Mouse (Mus musculus): ENCODE data around the gene Klf15. TPM values are rescaled to one million over a fixed set of nuclear protein-coding genes. Genes with fewer than 3 reads are reported as not detected.
A peak's percentile ranks its signal among the peaks of the same experiment; 100 is the strongest.

The Klf15 gene
- polyA plus RNA-seq, 1 experiment from 2014 or later = 16.6 TPM

- H3K4me3 ChIP-seq (ENCODE audit: low read depth, low read length) = no peak overlapping the region
- ATAC-seq (ENCODE audit: low read depth) = no peak
- no peaks in the 10 kb centered on the region for H3K9me3 ChIP-seq (ENCODE audit: control insufficient read depth, low read length)
- no peak overlapping the region for H3K4me2 ChIP-seq (ENCODE audit: low read depth, low read length)
- peaks cover 12% of the 10 kb centered on the region for H3K27me3 ChIP-seq (ENCODE audit: control insufficient read depth, insufficient read depth, low read length)
- no peaks in the 10 kb centered on the region for H3K36me3 ChIP-seq (ENCODE audit: control insufficient read depth, insufficient read depth, low read length)
- no peak overlapping the region for H3K9ac ChIP-seq (replicated peaks; ENCODE audit: low read depth, low read length)
- peaks cover 9% of the 10 kb centered on the region; the same call in 1 of the 2 replicates for H3K4me1 ChIP-seq (ENCODE audit: control insufficient read depth, insufficient read depth, low read length)
- 35% methylated on average over 2 of the region's 2 CpGs for WGBS
- H3K27ac ChIP-seq (ENCODE audit: low read depth, low read length) = no peak overlapping the region
Measured at GRCm38 (mm10) chr6:90461181-90461580, 1.2 kb upstream of the Klf15 start.

- Histone ChIP-seq H3K4me3 (ENCODE audit: low read depth, low read length) (peak overlapping the region; percentile 68), H3K27me3 (ENCODE audit: control insufficient read depth, insufficient read depth, low read length) (peaks cover 12% of the 10 kb centered on the region), H3K36me3 (ENCODE audit: control insufficient read depth, insufficient read depth, low read length) (no peaks in the 10 kb centered on the region), H3K9ac (replicated peaks; ENCODE audit: low read depth, low read length) (no peak overlapping the region), H3K27ac (ENCODE audit: low read depth, low read length) (no peak overlapping the region), H3K9me3 (ENCODE audit: control insufficient read depth, low read length) (no peaks in the 10 kb centered on the region), H3K4me2 (ENCODE audit: low read depth, low read length) (peak overlapping the region; percentile 100), H3K4me1 (ENCODE audit: control insufficient read depth, insufficient read depth, low read length) (peaks cover 9% of the 10 kb centered on the region; the same call in 1 of the 2 replicates)
- 6% methylated on average over 12 of the region's 12 CpGs for WGBS
- peak; percentile 8; the same call in 1 of the 2 replicates for ATAC-seq (ENCODE audit: low read depth)
Measured at GRCm38 (mm10) chr6:90461771-90462170, 605 bp upstream of the Klf15 start.

GRCm38 (mm10) chr6:90462841-90463227 is 458 bp downstream of the Klf15 start:
- H3K36me3 ChIP-seq (ENCODE audit: control insufficient read depth, insufficient read depth, low read length) = no peaks in the 10 kb centered on the region
- H3K4me3 ChIP-seq (ENCODE audit: low read depth, low read length) = peak overlapping the region; percentile 68
- no peaks in the 10 kb centered on the region for H3K9me3 ChIP-seq (ENCODE audit: control insufficient read depth, low read length)
- peaks cover 9% of the 10 kb centered on the region; the same call in 1 of the 2 replicates for H3K4me1 ChIP-seq (ENCODE audit: control insufficient read depth, insufficient read depth, low read length)
- H3K27me3 ChIP-seq (ENCODE audit: control insufficient read depth, insufficient read depth, low read length) = peaks cover 12% of the 10 kb centered on the region
- H3K9ac ChIP-seq (replicated peaks; ENCODE audit: low read depth, low read length) = peak overlapping the region; percentile 70
- peak; percentile 49 for ATAC-seq (ENCODE audit: low read depth)
- peak overlapping the region; percentile 69 for H3K27ac ChIP-seq (ENCODE audit: low read depth, low read length)
- under 1% methylated on average over 35 of the region's 38 CpGs for WGBS
- H3K4me2 ChIP-seq (ENCODE audit: low read depth, low read length) = peak overlapping the region; percentile 100

GRCm38 (mm10) chr6:90463228-90463862 is 969 bp downstream of the Klf15 start:
- Histone ChIP-seq H3K36me3 (ENCODE audit: control insufficient read depth, insufficient read depth, low read length) (no peaks in the 10 kb centered on the region), H3K9ac (replicated peaks; ENCODE audit: low read depth, low read length) (peak overlapping the region; percentile 70), H3K4me1 (ENCODE audit: control insufficient read depth, insufficient read depth, low read length) (peaks cover 9% of the 10 kb centered on the region; the same call in 1 of the 2 replicates), H3K9me3 (ENCODE audit: control insufficient read depth, low read length) (no peaks in the 10 kb centered on the region), H3K4me2 (ENCODE audit: low read depth, low read length) (peak overlapping the region; percentile 100), H3K4me3 (ENCODE audit: low read depth, low read length) (peak overlapping the region; percentile 68), H3K27ac (ENCODE audit: low read depth, low read length) (peak overlapping the region; percentile 69), H3K27me3 (ENCODE audit: control insufficient read depth, insufficient read depth, low read length) (peaks cover 12% of the 10 kb centered on the region)
- under 1% methylated on average over 31 of the region's 31 CpGs for WGBS
- ATAC-seq (ENCODE audit: low read depth) = peak; percentile 69

- H3K4me1 ChIP-seq (ENCODE audit: control insufficient read depth, insufficient read depth, low read length) = peaks cover 9% of the 10 kb centered on the region; the same call in 1 of the 2 replicates
- H3K9me3 ChIP-seq (ENCODE audit: control insufficient read depth, low read length) = no peaks in the 10 kb centered on the region
- ATAC-seq (ENCODE audit: low read depth) = no peak
- peaks cover 12% of the 10 kb centered on the region for H3K27me3 ChIP-seq (ENCODE audit: control insufficient read depth, insufficient read depth, low read length)
- WGBS = 37% methylated on average over 7 of the region's 7 CpGs
- H3K27ac ChIP-seq (ENCODE audit: low read depth, low read length) = no peak overlapping the region
- peak overlapping the region; percentile 100 for H3K4me2 ChIP-seq (ENCODE audit: low read depth, low read length)
- H3K9ac ChIP-seq (replicated peaks; ENCODE audit: low read depth, low read length) = no peak overlapping the region
- H3K36me3 ChIP-seq (ENCODE audit: control insufficient read depth, insufficient read depth, low read length) = no peaks in the 10 kb centered on the region
- H3K4me3 ChIP-seq (ENCODE audit: low read depth, low read length) = peak overlapping the region; percentile 68
Measured at GRCm38 (mm10) chr6:90463890-90464421, 1.6 kb downstream of the Klf15 start.

- Histone ChIP-seq H3K9ac (replicated peaks; ENCODE audit: low read depth, low read length) (no peak overlapping the region), H3K4me2 (ENCODE audit: low read depth, low read length) (no peak overlapping the region), H3K9me3 (ENCODE audit: control insufficient read depth, low read length) (no peaks in the 10 kb centered on the region), H3K4me3 (ENCODE audit: low read depth, low read length) (no peak overlapping the region), H3K27ac (ENCODE audit: low read depth, low read length) (no peak overlapping the region), H3K27me3 (ENCODE audit: control insufficient read depth, insufficient read depth, low read length) (peaks cover 12% of the 10 kb centered on the region), H3K36me3 (ENCODE audit: control insufficient read depth, insufficient read depth, low read length) (no peaks in the 10 kb centered on the region), H3K4me1 (ENCODE audit: control insufficient read depth, insufficient read depth, low read length) (peaks cover 9% of the 10 kb centered on the region; the same call in 1 of the 2 replicates)
- no peak for ATAC-seq (ENCODE audit: low read depth)
- 94% methylated on average over 11 of the region's 11 CpGs for WGBS
Measured at GRCm38 (mm10) chr6:90465028-90465640, 2.8 kb downstream of the Klf15 start.

- Histone ChIP-seq H3K4me3 (ENCODE audit: low read depth, low read length) (no peak overlapping the region), H3K36me3 (ENCODE audit: control insufficient read depth, insufficient read depth, low read length) (no peaks in the 10 kb centered on the region), H3K4me1 (ENCODE audit: control insufficient read depth, insufficient read depth, low read length) (peaks cover 9% of the 10 kb centered on the region; the same call in 1 of the 2 replicates), H3K4me2 (ENCODE audit: low read depth, low read length) (no peak overlapping the region), H3K27ac (ENCODE audit: low read depth, low read length) (no peak overlapping the region), H3K27me3 (ENCODE audit: control insufficient read depth, insufficient read depth, low read length) (peaks cover 7% of the 10 kb centered on the region; the same call in 1 of the 2 replicates), H3K9me3 (ENCODE audit: control insufficient read depth, low read length) (no peaks in the 10 kb centered on the region), H3K9ac (replicated peaks; ENCODE audit: low read depth, low read length) (no peak overlapping the region)
- no peak for ATAC-seq (ENCODE audit: low read depth)
- WGBS = 82% methylated on average over 10 of the region's 10 CpGs
Measured at GRCm38 (mm10) chr6:90466079-90466478, 3.7 kb downstream of the Klf15 start.

GRCm38 (mm10) chr6:90466847-90467410 is 4.6 kb downstream of the Klf15 start:
- Histone ChIP-seq H3K27ac (ENCODE audit: low read depth, low read length) (no peak overlapping the region), H3K4me3 (ENCODE audit: low read depth, low read length) (no peak overlapping the region), H3K27me3 (ENCODE audit: control insufficient read depth, insufficient read depth, low read length) (peaks cover 4% of the 10 kb centered on the region; the same call in 1 of the 2 replicates), H3K36me3 (ENCODE audit: control insufficient read depth, insufficient read depth, low read length) (no peaks in the 10 kb centered on the region), H3K9ac (replicated peaks; ENCODE audit: low read depth, low read length) (no peak overlapping the region), H3K4me1 (ENCODE audit: control insufficient read depth, insufficient read depth, low read length) (peaks cover 12% of the 10 kb centered on the region; the same call in 1 of the 2 replicates), H3K4me2 (ENCODE audit: low read depth, low read length) (no peak overlapping the region), H3K9me3 (ENCODE audit: control insufficient read depth, low read length) (no peaks in the 10 kb centered on the region)
- WGBS = 94% methylated on average over 12 of the region's 12 CpGs
- ATAC-seq (ENCODE audit: low read depth) = no peak
